Mouse (Mus musculus): ENCODE data around the gene Exph5. TPM values are rescaled to one million over a fixed set of nuclear protein-coding genes. Genes with fewer than 3 reads are reported as not detected.

The Exph5 gene
- polyA plus RNA-seq, 1 experiment from 2014 or later, result 0.14 TPM

- Histone ChIP-seq H3K4me3 (ENCODE audit: low read length) (no peak overlapping the region), H3K9me3 (replicated peaks; ENCODE audit: control insufficient read depth, low read length) (no peaks in the 10 kb centered on the region), H3K4me1 (ENCODE audit: control insufficient read depth, insufficient read depth, low read length) (peaks cover 10% of the 10 kb centered on the region), H3K27ac (ENCODE audit: low read length) (no peak overlapping the region), H3K4me2 (ENCODE audit: low read depth, low read length) (no peak overlapping the region), H3K9ac (ENCODE audit: low read length) (no peak overlapping the region), H3K36me3 (ENCODE audit: control insufficient read depth, insufficient read depth) (no peaks in the 10 kb centered on the region), H3K27me3 (ENCODE audit: control insufficient read depth, insufficient read depth, low read length) (no peaks in the 10 kb centered on the region)
- no peak for ATAC-seq (replicated peaks; ENCODE audit: extremely low read depth, insufficient read depth, low FRiP score)
- WGBS, result 79% methylated on average over 5 of the region's 5 CpGs
Observed at GRCm38 (mm10) chr9:53269466-53269755, 32.1 kb upstream of the Exph5 start.

GRCm38 (mm10) chr9:53271281-53272022, 30.0 kb upstream of the Exph5 start:
- ATAC-seq (replicated peaks; ENCODE audit: extremely low read depth, insufficient read depth, low FRiP score), result peak; percentile 52
- Histone ChIP-seq H3K4me3 (ENCODE audit: low read length) (no peak overlapping the region), H3K4me1 (ENCODE audit: control insufficient read depth, insufficient read depth, low read length) (peaks cover 7% of the 10 kb centered on the region; the same call in 1 of the 2 replicates), H3K9ac (ENCODE audit: low read length) (no peak overlapping the region), H3K9me3 (replicated peaks; ENCODE audit: control insufficient read depth, low read length) (no peaks in the 10 kb centered on the region), H3K4me2 (ENCODE audit: low read depth, low read length) (no peak overlapping the region), H3K36me3 (ENCODE audit: control insufficient read depth, insufficient read depth) (no peaks in the 10 kb centered on the region), H3K27me3 (ENCODE audit: control insufficient read depth, insufficient read depth, low read length) (no peaks in the 10 kb centered on the region), H3K27ac (ENCODE audit: low read length) (peak overlapping the region; percentile 30)
- 52% methylated on average over 5 of the region's 5 CpGs for WGBS

GRCm38 (mm10) chr9:53272207-53272606, 29.3 kb upstream of the Exph5 start:
- Histone ChIP-seq H3K27ac (ENCODE audit: low read length) (peak overlapping the region; percentile 30), H3K4me3 (ENCODE audit: low read length) (no peak overlapping the region)
- no peak for ATAC-seq (replicated peaks; ENCODE audit: extremely low read depth, insufficient read depth, low FRiP score)

GRCm38 (mm10) chr9:53272714-53273113, 28.8 kb upstream of the Exph5 start:
- Histone ChIP-seq H3K4me2 (ENCODE audit: low read depth, low read length) (no peak overlapping the region), H3K27me3 (ENCODE audit: control insufficient read depth, insufficient read depth, low read length) (no peaks in the 10 kb centered on the region), H3K9me3 (replicated peaks; ENCODE audit: control insufficient read depth, low read length) (no peaks in the 10 kb centered on the region), H3K9ac (ENCODE audit: low read length) (no peak overlapping the region), H3K36me3 (ENCODE audit: control insufficient read depth, insufficient read depth) (no peaks in the 10 kb centered on the region), H3K4me1 (ENCODE audit: control insufficient read depth, insufficient read depth, low read length) (peaks cover 7% of the 10 kb centered on the region; the same call in 1 of the 2 replicates), H3K27ac (ENCODE audit: low read length) (no peak overlapping the region), H3K4me3 (ENCODE audit: low read length) (no peak overlapping the region)
- ATAC-seq (replicated peaks; ENCODE audit: extremely low read depth, insufficient read depth, low FRiP score), result no peak
- 78% methylated on average over 4 of the region's 4 CpGs for WGBS

More at GRCm38 (mm10) chr9:53272207-53272606, 29.3 kb upstream of the Exph5 start:
- no peaks in the 10 kb centered on the region for H3K27me3 ChIP-seq (ENCODE audit: control insufficient read depth, insufficient read depth, low read length)
- no peaks in the 10 kb centered on the region for H3K36me3 ChIP-seq (ENCODE audit: control insufficient read depth, insufficient read depth)
- WGBS, result 47% methylated on average over 5 of the region's 5 CpGs
- no peaks in the 10 kb centered on the region for H3K9me3 ChIP-seq (replicated peaks; ENCODE audit: control insufficient read depth, low read length)
- H3K4me2 ChIP-seq (ENCODE audit: low read depth, low read length), result no peak overlapping the region
- H3K9ac ChIP-seq (ENCODE audit: low read length), result 0 out of 2 replicates have a peak overlapping the region, but pooled peaks have one; percentile 15
- peaks cover 7% of the 10 kb centered on the region; the same call in 1 of the 2 replicates for H3K4me1 ChIP-seq (ENCODE audit: control insufficient read depth, insufficient read depth, low read length)

GRCm38 (mm10) chr9:53276381-53276780, 25.1 kb upstream of the Exph5 start:
- no peak overlapping the region for H3K4me3 ChIP-seq (ENCODE audit: low read length)
- H3K4me1 ChIP-seq (ENCODE audit: control insufficient read depth, insufficient read depth, low read length), result 0 out of 2 replicates have a peak, but pooled peaks cover 5% of the 10 kb centered on the region
- 67% methylated on average over 1 of the region's 1 CpGs for WGBS
- no peak overlapping the region for H3K27ac ChIP-seq (ENCODE audit: low read length)
- no peaks in the 10 kb centered on the region for H3K36me3 ChIP-seq (ENCODE audit: control insufficient read depth, insufficient read depth)
- H3K9ac ChIP-seq (ENCODE audit: low read length), result no peak overlapping the region
- no peaks in the 10 kb centered on the region for H3K27me3 ChIP-seq (ENCODE audit: control insufficient read depth, insufficient read depth, low read length)
- no peaks in the 10 kb centered on the region for H3K9me3 ChIP-seq (replicated peaks; ENCODE audit: control insufficient read depth, low read length)
- no peak for ATAC-seq (replicated peaks; ENCODE audit: extremely low read depth, insufficient read depth, low FRiP score)
- no peak overlapping the region for H3K4me2 ChIP-seq (ENCODE audit: low read depth, low read length)

- H3K9ac ChIP-seq (ENCODE audit: low read length), result no peak overlapping the region
- H3K27ac ChIP-seq (ENCODE audit: low read length), result no peak overlapping the region
- no peaks in the 10 kb centered on the region for H3K4me1 ChIP-seq (ENCODE audit: control insufficient read depth, insufficient read depth, low read length)
- no peak for ATAC-seq (replicated peaks; ENCODE audit: extremely low read depth, insufficient read depth, low FRiP score)
- WGBS, result 95% methylated on average over 2 of the region's 2 CpGs
- no peak overlapping the region for H3K4me3 ChIP-seq (ENCODE audit: low read length)
- no peaks in the 10 kb centered on the region for H3K36me3 ChIP-seq (ENCODE audit: control insufficient read depth, insufficient read depth)
- H3K4me2 ChIP-seq (ENCODE audit: low read depth, low read length), result no peak overlapping the region
- no peaks in the 10 kb centered on the region for H3K9me3 ChIP-seq (replicated peaks; ENCODE audit: control insufficient read depth, low read length)
- H3K27me3 ChIP-seq (ENCODE audit: control insufficient read depth, insufficient read depth, low read length), result no peaks in the 10 kb centered on the region
Observed at GRCm38 (mm10) chr9:53278997-53279396, 22.5 kb upstream of the Exph5 start.

GRCm38 (mm10) chr9:53286793-53287192, 14.7 kb upstream of the Exph5 start:
- WGBS, result 71% methylated on average over 6 of the region's 6 CpGs
- Histone ChIP-seq H3K9me3 (replicated peaks; ENCODE audit: control insufficient read depth, low read length) (no peaks in the 10 kb centered on the region), H3K4me2 (ENCODE audit: low read depth, low read length) (no peak overlapping the region), H3K27me3 (ENCODE audit: control insufficient read depth, insufficient read depth, low read length) (no peaks in the 10 kb centered on the region), H3K36me3 (ENCODE audit: control insufficient read depth, insufficient read depth) (no peaks in the 10 kb centered on the region), H3K27ac (ENCODE audit: low read length) (no peak overlapping the region), H3K4me3 (ENCODE audit: low read length) (no peak overlapping the region), H3K9ac (ENCODE audit: low read length) (no peak overlapping the region), H3K4me1 (ENCODE audit: control insufficient read depth, insufficient read depth, low read length) (no peaks in the 10 kb centered on the region)
- no peak for ATAC-seq (replicated peaks; ENCODE audit: extremely low read depth, insufficient read depth, low FRiP score)

- no peaks in the 10 kb centered on the region for H3K36me3 ChIP-seq (ENCODE audit: control insufficient read depth, insufficient read depth)
- no peak for ATAC-seq (replicated peaks; ENCODE audit: extremely low read depth, insufficient read depth, low FRiP score)
- H3K4me2 ChIP-seq (ENCODE audit: low read depth, low read length), result no peak overlapping the region
- H3K9ac ChIP-seq (ENCODE audit: low read length), result no peak overlapping the region
- H3K27me3 ChIP-seq (ENCODE audit: control insufficient read depth, insufficient read depth, low read length), result no peaks in the 10 kb centered on the region
- 70% methylated on average over 3 of the region's 3 CpGs for WGBS
- H3K9me3 ChIP-seq (replicated peaks; ENCODE audit: control insufficient read depth, low read length), result no peaks in the 10 kb centered on the region
- H3K4me1 ChIP-seq (ENCODE audit: control insufficient read depth, insufficient read depth, low read length), result no peaks in the 10 kb centered on the region
- no peak overlapping the region for H3K27ac ChIP-seq (ENCODE audit: low read length)
- H3K4me3 ChIP-seq (ENCODE audit: low read length), result no peak overlapping the region
Observed at GRCm38 (mm10) chr9:53290006-53290405, 11.5 kb upstream of the Exph5 start.

- H3K36me3 ChIP-seq (ENCODE audit: control insufficient read depth, insufficient read depth), result no peaks in the 10 kb centered on the region
- H3K9ac ChIP-seq (ENCODE audit: low read length), result no peak overlapping the region
- no peak overlapping the region for H3K4me3 ChIP-seq (ENCODE audit: low read length)
- ATAC-seq (replicated peaks; ENCODE audit: extremely low read depth, insufficient read depth, low FRiP score), result no peak
- no peaks in the 10 kb centered on the region for H3K27me3 ChIP-seq (ENCODE audit: control insufficient read depth, insufficient read depth, low read length)
- no peak overlapping the region for H3K4me2 ChIP-seq (ENCODE audit: low read depth, low read length)
- H3K4me1 ChIP-seq (ENCODE audit: control insufficient read depth, insufficient read depth, low read length), result no peaks in the 10 kb centered on the region
- H3K9me3 ChIP-seq (replicated peaks; ENCODE audit: control insufficient read depth, low read length), result no peaks in the 10 kb centered on the region
- no peak overlapping the region for H3K27ac ChIP-seq (ENCODE audit: low read length)
Observed at GRCm38 (mm10) chr9:53292833-53293232, 8.6 kb upstream of the Exph5 start.

Data from heart, embryonic 16.5 days (tissue).